Mouse (Mus musculus) forebrain, postnatal 0 days (tissue): ENCODE results near the gene Tyw5. TPM values are rescaled to one million over a fixed set of nuclear protein-coding genes. Genes with fewer than 3 reads are reported as not detected.

ENCODE experiments used
- ATAC-seq: fragments of 200-750 bp; cut with Nextera tagmentation; 2 replicates; pipeline ENCODE4 v1.8.0; 2017; ENCODE audit warnings: mild to moderate bottlenecking, moderate library complexity
- DNase-seq: peaks from one replicate; pipeline ENCODE4 v3.0.0-alpha.2; 2015
- H3K27ac ChIP-seq: fragments of 300-500 bp; sonication (generic); 2 replicates; pipeline ENCODE4 v1.5.1; 2014; ENCODE audit warnings: low read depth, mild to moderate bottlenecking, antibody characterized with exemption, low read length, moderate library complexity, mixed read lengths
- H3K27me3 ChIP-seq: fragments of 300-500 bp; sonication (generic); 2 replicates; pipeline ENCODE4 v1.6.1; 2014; ENCODE audit warnings: mild to moderate bottlenecking, low read length, mixed read lengths; ENCODE audit not compliant: insufficient read depth
- H3K36me3 ChIP-seq: fragments of 300-500 bp; sonication (generic); 2 replicates; pipeline ENCODE4 v1.6.1; 2014; ENCODE audit warnings: mild to moderate bottlenecking, moderate library complexity; ENCODE audit not compliant: insufficient read depth
- H3K4me1 ChIP-seq: fragments of 300-500 bp; sonication (generic); 2 replicates; pipeline ENCODE4 v1.6.1; 2014; ENCODE audit warnings: antibody characterized with exemption; ENCODE audit not compliant: insufficient read depth
- H3K4me2 ChIP-seq: fragments of 300-500 bp; sonication (generic); 2 replicates; pipeline ENCODE4 v1.6.1; 2014; ENCODE audit warnings: low read depth, mild to moderate bottlenecking, moderate library complexity
- H3K4me3 ChIP-seq: fragments of 300-500 bp; sonication (generic); 2 replicates; pipeline ENCODE4 v1.5.1; 2014; ENCODE audit warnings: low read depth, low read length, mixed read lengths
- H3K9ac ChIP-seq: fragments of 300-500 bp; sonication (generic); 2 replicates; pipeline ENCODE4 v1.6.1; 2014; ENCODE audit warnings: mild to moderate bottlenecking
- H3K9me3 ChIP-seq: fragments of 300-500 bp; sonication (generic); 2 replicates; pipeline ENCODE4 v1.6.1; 2016; ENCODE audit warnings: low read length
- CTCF ChIP-seq: sonication (generic); IDR thresholded peaks from 2 replicates; pipeline ENCODE4 v1.5.1; 2016; ENCODE audit warnings: antibody characterized with exemption, control low read depth, low read depth
- WGBS: fragments of 180-500 bp; shearing (Covaris S2); extraction: QIAGEN DNeasy Blood & Tissue Kit; methylation state at CpG from one replicate; pipeline ENCODE4 v1.1.7; 2014; 5-methylcytosine and 5-hydroxymethylcytosine counted together
- polyA plus RNA-seq: library from polyadenylated mRNA; unstranded; fragments of >200 nt; fragmentation: Nextera tagmentation; extraction: Ambion mirVana; gene quantifications from 2 replicates; pipeline ENCODE4 v1.2.1, GENCODE M21; 2015
- total RNA-seq: library from RNA; depleted of rRNA; stranded (reverse); fragments of >200 nt; gene quantifications from 2 replicates; pipeline ENCODE4 v1.2.3, GENCODE M21; 2014

Tyw5 gene
- total and polyA plus RNA-seq, 2 experiments from 2014 or later = 21.8 to 28.6 TPM

DNA sequence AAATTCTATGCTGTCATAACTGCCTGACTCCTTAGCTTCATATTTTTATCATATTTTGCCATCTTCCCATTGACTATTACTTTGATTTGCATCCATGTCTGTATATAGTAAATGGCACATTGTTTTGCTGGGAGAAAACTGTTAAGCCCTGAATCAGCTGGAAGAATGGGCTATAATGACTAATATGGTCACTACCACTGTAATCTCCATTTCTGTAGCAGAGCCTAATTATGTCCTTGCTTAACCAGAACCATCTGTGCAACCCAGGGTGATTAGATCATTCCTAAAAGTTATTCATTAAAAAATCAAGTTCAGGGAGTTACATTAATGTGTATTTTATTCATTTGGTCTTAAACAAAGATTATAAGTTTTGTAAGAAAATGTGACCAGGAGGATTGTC, 20.4 kb downstream of the Tyw5 start:
- ATAC-seq (no peak), DNase-seq (no peak)
- no peak overlapping the region for H3K4me3 ChIP-seq

DNA sequence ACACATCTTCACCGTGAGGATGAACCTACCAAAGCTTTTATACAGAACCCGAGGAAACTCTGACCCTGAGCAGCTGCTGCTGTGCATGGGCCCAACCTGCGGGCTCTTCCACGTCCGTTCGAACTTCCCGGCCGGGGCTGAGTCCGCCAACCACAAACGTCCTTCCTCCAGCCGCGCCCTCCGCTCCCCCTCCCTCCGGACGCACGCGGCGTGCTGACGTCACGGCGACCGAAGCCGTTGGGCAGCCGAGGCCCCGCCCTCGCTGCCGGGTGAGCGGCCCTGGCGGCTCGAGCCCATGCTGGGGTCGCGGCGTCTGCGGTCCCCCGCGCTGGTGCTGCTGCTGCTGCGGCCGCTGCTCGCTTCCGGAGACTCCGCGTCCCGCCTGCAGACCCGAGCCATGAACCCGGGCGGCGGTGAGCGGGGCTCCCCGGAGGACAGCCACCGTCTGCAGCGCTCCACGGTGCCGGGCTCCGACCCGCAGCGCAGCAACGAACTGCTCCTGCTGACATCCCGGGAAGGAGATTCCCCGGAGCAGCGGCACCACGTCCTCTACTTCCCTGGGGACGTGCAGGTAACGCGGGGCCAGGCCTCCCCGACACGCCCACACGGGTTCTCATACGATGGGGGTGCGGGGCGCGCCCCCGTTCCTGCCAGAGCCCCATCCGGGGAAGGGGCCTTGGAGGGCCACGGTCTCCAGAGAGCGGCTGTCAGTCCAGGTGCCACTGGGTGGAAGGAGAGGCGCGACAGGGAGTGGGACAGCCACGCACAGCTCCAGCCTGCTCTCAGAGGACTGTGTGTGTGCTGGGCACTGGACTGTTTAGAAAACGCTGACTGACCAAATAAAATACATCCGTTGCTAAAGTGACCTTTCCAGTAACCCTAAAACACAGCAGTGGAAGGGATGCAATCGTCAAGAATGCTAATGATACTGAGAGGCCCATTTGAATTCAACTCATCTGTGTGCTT, 29.2 kb downstream of the Tyw5 start, which contains the start of gene 1700066M21Rik:
Gene 1700066M21Rik, plus strand, starts transcription at position 245 of the 966 bp plus-strand sequence.
- Histone ChIP-seq H3K36me3 (no peaks in the 10 kb centered on the region), H3K27ac (peak within 1 kb of the TSS; percentile 86), H3K27me3 (no peaks in the 10 kb centered on the region), H3K4me3 (peak within 1 kb of the TSS; percentile 96), H3K9me3 (no peaks in the 10 kb centered on the region), H3K9ac (peak within 1 kb of the TSS; percentile 81), H3K4me2 (peak within 1 kb of the TSS; percentile 87), H3K4me1 (no peaks in the 10 kb centered on the region)
- no peak for TF ChIP-seq CTCF
- DNase-seq (peak; percentile 93), ATAC-seq (peak; percentile 97)
- WGBS = under 1% methylated on average over 81 of the region's 81 CpGs

More for the DNA sequence above, 20.4 kb downstream of the Tyw5 start:
- no peaks in the 10 kb centered on the region for H3K36me3 ChIP-seq
- H3K9ac ChIP-seq = no peak overlapping the region
- no peak overlapping the region for H3K4me2 ChIP-seq
- H3K9me3 ChIP-seq = no peaks in the 10 kb centered on the region
- no peak overlapping the region for H3K27ac ChIP-seq
- no peaks in the 10 kb centered on the region for H3K27me3 ChIP-seq
- TF ChIP-seq CTCF = no peak
- H3K4me1 ChIP-seq = no peaks in the 10 kb centered on the region; the same call in 1 of the 2 replicates

DNA sequence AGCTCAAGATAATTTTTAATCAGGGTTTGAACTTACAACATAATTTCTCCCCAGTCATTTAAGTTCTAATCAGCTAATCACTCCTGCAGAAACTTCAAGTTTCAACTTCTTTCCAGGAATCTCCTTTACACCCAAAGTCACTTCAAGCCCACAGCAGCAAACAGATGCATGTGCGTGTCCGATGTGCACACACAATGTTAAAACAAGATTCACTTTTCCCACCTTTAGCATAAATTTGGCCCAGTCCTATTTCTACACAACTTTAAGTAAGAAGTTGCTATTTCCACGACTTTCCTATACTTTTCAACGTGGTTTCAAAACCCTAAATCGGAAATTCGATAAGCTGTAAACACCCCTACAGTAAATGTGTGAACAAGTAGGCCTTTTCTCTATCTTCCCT, 30.1 kb downstream of the Tyw5 start:
- 68% methylated on average over 6 of the region's 6 CpGs for WGBS
- H3K9ac ChIP-seq = no peak overlapping the region
- no peaks in the 10 kb centered on the region for H3K9me3 ChIP-seq
- ATAC-seq (no peak), DNase-seq (no peak)
- peak overlapping the region; percentile 96 for H3K4me3 ChIP-seq
- no peak overlapping the region for H3K27ac ChIP-seq
- peak overlapping the region; percentile 87 for H3K4me2 ChIP-seq
- no peaks in the 10 kb centered on the region for H3K27me3 ChIP-seq
- TF ChIP-seq CTCF = no peak
- H3K36me3 ChIP-seq = no peaks in the 10 kb centered on the region
- H3K4me1 ChIP-seq = no peaks in the 10 kb centered on the region

DNA sequence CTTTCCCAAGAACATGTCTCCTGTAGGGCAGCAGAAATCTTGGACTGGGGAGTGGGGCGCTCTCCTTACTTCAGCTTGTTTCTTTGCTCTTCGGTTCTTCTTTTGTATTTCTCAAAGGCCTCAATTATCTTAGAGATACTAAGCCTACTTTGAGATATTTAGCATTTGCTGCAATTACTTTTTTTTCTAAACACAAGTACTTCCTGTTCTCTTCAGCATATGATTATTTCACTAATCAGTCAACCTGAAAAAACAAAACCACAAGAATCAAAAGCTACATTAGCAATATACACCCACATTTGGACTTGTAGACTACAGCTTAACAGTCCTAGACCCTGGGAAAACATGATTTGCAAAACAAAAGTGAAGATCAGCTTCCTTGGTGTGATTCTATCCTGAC, 31.6 kb downstream of the Tyw5 start:
- Histone ChIP-seq H3K9me3 (no peaks in the 10 kb centered on the region), H3K27me3 (no peaks in the 10 kb centered on the region), H3K4me3 (no peak overlapping the region), H3K36me3 (no peaks in the 10 kb centered on the region), H3K4me1 (no peaks in the 10 kb centered on the region), H3K4me2 (no peak overlapping the region), H3K9ac (no peak overlapping the region), H3K27ac (no peak overlapping the region)
- ATAC-seq (no peak), DNase-seq (no peak)
- 94% methylated on average over 2 of the region's 2 CpGs for WGBS
- TF ChIP-seq CTCF = no peak

DNA sequence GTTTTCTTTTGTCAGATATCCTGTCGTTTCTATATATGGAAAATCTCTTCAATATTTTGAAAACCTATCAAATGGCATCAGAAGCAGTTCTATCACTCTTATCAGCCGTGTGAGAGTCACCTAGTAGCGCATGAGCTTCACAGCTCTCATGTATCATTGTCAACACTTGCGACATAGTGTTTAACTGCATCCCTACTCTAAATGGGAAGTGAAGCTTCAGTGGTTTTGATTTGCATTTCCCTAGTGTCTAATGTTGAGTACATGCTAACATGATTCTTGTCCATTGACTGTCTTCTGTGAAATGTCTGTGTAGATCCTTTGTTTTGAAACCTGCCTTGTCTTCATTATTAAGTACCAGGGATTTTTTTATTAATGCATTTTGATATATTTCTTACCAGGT, 36.5 kb downstream of the Tyw5 start:
- TF ChIP-seq CTCF = no peak
- Histone ChIP-seq H3K27me3 (no peaks in the 10 kb centered on the region), H3K27ac (no peak overlapping the region), H3K9ac (no peak overlapping the region), H3K4me3 (no peak overlapping the region), H3K4me1 (no peaks in the 10 kb centered on the region), H3K4me2 (no peak overlapping the region), H3K9me3 (no peaks in the 10 kb centered on the region), H3K36me3 (no peaks in the 10 kb centered on the region)
- ATAC-seq (no peak), DNase-seq (no peak)
- 83% methylated on average over 4 of the region's 4 CpGs for WGBS

DNA sequence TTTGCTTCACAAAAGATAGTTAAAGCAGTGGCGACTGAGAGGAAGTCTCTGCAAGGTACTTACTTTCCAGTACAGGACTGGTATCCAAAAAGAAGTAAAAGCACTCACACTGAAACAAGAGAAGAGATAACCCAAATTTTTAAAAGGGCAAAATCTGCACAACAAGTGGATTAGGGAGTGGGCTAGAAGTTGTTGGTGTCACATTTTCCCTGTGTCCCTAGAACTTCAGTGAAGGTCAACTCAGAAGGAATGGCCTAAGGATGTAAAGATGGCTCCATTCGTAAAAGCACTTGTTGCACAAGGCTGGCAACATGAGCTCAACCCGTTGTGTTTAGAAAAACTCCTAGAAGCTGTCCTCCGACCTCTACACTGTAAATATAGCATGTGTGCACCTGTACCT, 37.8 kb downstream of the Tyw5 start:
- Histone ChIP-seq H3K9ac (no peak overlapping the region), H3K4me3 (no peak overlapping the region), H3K4me2 (no peak overlapping the region), H3K9me3 (no peaks in the 10 kb centered on the region), H3K27ac (no peak overlapping the region), H3K4me1 (no peaks in the 10 kb centered on the region), H3K27me3 (no peaks in the 10 kb centered on the region), H3K36me3 (no peaks in the 10 kb centered on the region)
- WGBS = 90% methylated on average over 4 of the region's 4 CpGs
- DNase-seq (no peak), ATAC-seq (no peak)
- TF ChIP-seq CTCF = no peak

DNA sequence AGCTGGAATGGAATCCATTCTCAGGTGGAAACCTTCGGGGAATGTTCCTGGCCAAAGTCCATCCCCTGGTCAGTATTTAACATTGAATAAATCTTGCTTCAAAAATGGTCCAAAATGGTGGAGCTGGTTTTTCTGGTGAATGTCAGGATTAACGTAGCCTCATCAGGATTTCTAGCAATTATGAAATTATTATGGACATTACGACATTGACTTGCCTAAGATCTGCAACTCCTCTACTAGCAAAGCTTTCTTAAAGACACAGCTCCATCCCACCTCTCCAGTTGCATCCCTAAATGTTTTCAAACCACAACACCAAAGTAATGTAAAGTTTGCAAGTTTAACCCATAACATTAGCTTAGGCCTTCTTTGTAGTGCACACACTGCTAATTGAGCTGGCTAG, 39.5 kb downstream of the Tyw5 start:
- Histone ChIP-seq H3K4me3 (no peak overlapping the region), H3K27ac (no peak overlapping the region), H3K9me3 (no peaks in the 10 kb centered on the region), H3K27me3 (no peaks in the 10 kb centered on the region), H3K4me2 (no peak overlapping the region), H3K36me3 (no peaks in the 10 kb centered on the region), H3K9ac (no peak overlapping the region), H3K4me1 (no peaks in the 10 kb centered on the region)
- WGBS = 94% methylated on average over 3 of the region's 3 CpGs
- no peak for TF ChIP-seq CTCF
- DNase-seq (no peak), ATAC-seq (no peak)
